Mouse (Mus musculus): Measurements from ENCODE around the gene Ralgps1. TPM values are rescaled to one million over a fixed set of nuclear protein-coding genes. Genes with fewer than 3 reads are reported as not detected.

Gene Ralgps1
- polyA plus RNA-seq, 1 experiment from 2014 or later: 53.1 TPM

GRCm38 (mm10) chr2:33393951-33394635, 22.8 kb upstream of the Ralgps1 start:
- no peaks in the 10 kb centered on the region for H3K27me3 ChIP-seq (replicated peaks)
- no peaks in the 10 kb centered on the region for H3K4me1 ChIP-seq
- peak; percentile 17; the same call in 1 of the 2 replicates for ATAC-seq (replicated peaks)
- H3K4me3 ChIP-seq: no peak overlapping the region
- H3K9me3 ChIP-seq: no peaks in the 10 kb centered on the region
- WGBS: 52% methylated on average over 11 of the region's 11 CpGs
- no peaks in the 10 kb centered on the region for H3K36me3 ChIP-seq (replicated peaks)
- H3K4me2 ChIP-seq: no peak overlapping the region
- H3K9ac ChIP-seq: no peak overlapping the region
- peak overlapping the region; percentile 19; the same call in 1 of the 2 replicates for H3K27ac ChIP-seq

DNA sequence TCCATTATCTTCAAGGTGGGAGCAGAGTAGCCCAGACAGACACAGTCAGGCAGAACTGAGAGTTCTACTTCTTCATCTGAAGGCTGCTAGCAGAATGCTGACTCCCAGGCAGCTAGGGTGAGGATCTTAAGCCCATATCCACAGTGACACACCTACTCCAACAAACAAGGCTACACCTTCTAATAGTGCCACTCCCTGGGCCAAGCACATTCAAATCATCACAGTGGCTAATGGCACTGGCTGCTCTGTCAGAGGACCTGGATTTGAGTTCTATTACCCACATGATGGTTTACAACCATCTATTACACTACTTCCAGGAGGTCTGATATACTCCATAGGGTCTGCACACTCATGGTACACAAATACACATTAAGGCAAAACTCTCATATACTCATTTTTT, 21.7 kb upstream of the Ralgps1 start:
- Histone ChIP-seq H3K27ac (no peak overlapping the region), H3K4me3 (no peak overlapping the region), H3K9ac (no peak overlapping the region), H3K9me3 (no peaks in the 10 kb centered on the region), H3K4me1 (no peaks in the 10 kb centered on the region), H3K36me3 (replicated peaks) (no peaks in the 10 kb centered on the region), H3K4me2 (no peak overlapping the region), H3K27me3 (replicated peaks) (no peaks in the 10 kb centered on the region)
- ATAC-seq (replicated peaks): no peak

- H3K27me3 ChIP-seq (replicated peaks): no peaks in the 10 kb centered on the region
- peak overlapping the region; percentile 73 for H3K4me2 ChIP-seq
- no peaks in the 10 kb centered on the region for H3K9me3 ChIP-seq
- H3K4me1 ChIP-seq: peaks cover 20% of the 10 kb centered on the region
- no peaks in the 10 kb centered on the region for H3K36me3 ChIP-seq (replicated peaks)
- H3K4me3 ChIP-seq: peak overlapping the region; percentile 52
- peak overlapping the region; percentile 62; the same call in 1 of the 2 replicates for H3K9ac ChIP-seq
- peak overlapping the region; percentile 97 for H3K27ac ChIP-seq
- ATAC-seq (replicated peaks): no peak
- WGBS: 30% methylated on average over 18 of the region's 18 CpGs
Observed at GRCm38 (mm10) chr2:33371648-33372408, 542 bp upstream of the Ralgps1 start.

DNA sequence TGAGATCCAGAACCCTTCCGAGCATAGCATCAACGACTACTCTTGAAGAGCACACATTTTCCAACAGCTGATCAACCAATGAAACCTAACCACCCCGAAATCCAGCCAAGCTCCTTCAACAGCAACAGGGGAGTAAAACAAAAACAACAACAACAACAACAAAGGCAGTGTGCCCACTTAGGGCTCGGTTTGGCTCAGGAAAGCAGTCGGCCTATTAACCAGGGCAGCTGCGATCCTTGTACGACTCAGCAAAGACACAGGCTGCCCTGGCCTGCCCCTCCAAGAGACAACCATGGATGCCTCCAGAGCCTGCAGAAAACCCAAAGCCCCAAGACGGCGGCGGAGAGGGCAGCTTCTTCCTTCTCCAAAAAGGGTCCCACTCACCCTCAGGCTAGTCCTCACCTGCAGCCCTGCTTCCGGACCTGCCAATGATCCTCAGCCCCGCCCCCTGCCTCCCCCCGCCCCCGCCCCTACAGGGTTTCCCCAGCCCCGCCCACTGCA, 960 bp downstream of the Ralgps1 start:
- Histone ChIP-seq H3K9me3 (no peaks in the 10 kb centered on the region), H3K27me3 (replicated peaks) (no peaks in the 10 kb centered on the region), H3K9ac (peak overlapping the region; percentile 62), H3K4me3 (peak overlapping the region; percentile 52), H3K4me2 (peak overlapping the region; percentile 73), H3K4me1 (peaks cover 34% of the 10 kb centered on the region), H3K36me3 (replicated peaks) (no peaks in the 10 kb centered on the region), H3K27ac (peak overlapping the region; percentile 97)
- ATAC-seq (replicated peaks): peak; percentile 18
- 11% methylated on average over 13 of the region's 15 CpGs for WGBS

GRCm38 (mm10) chr2:33369453-33369852, 1.8 kb downstream of the Ralgps1 start:
- H3K27me3 ChIP-seq (replicated peaks): no peaks in the 10 kb centered on the region
- no peak overlapping the region for H3K27ac ChIP-seq
- ATAC-seq (replicated peaks): no peak
- H3K4me1 ChIP-seq: peaks cover 36% of the 10 kb centered on the region
- 0 out of 2 replicates have a peak overlapping the region, but pooled peaks have one; percentile 73 for H3K4me2 ChIP-seq
- no peaks in the 10 kb centered on the region for H3K9me3 ChIP-seq
- 80% methylated on average over 3 of the region's 3 CpGs for WGBS
- no peaks in the 10 kb centered on the region for H3K36me3 ChIP-seq (replicated peaks)
- no peak overlapping the region for H3K4me3 ChIP-seq
- H3K9ac ChIP-seq: no peak overlapping the region

- Histone ChIP-seq H3K36me3 (replicated peaks) (0 out of 2 replicates have a peak, but pooled peaks cover 3% of the 10 kb centered on the region), H3K27ac (no peak overlapping the region), H3K4me2 (no peak overlapping the region), H3K4me1 (peaks cover 36% of the 10 kb centered on the region), H3K9me3 (no peaks in the 10 kb centered on the region), H3K4me3 (no peak overlapping the region), H3K27me3 (replicated peaks) (no peaks in the 10 kb centered on the region), H3K9ac (no peak overlapping the region)
- 89% methylated on average over 1 of the region's 1 CpGs for WGBS
- no peak for ATAC-seq (replicated peaks)
Observed at GRCm38 (mm10) chr2:33368486-33368885, 2.8 kb downstream of the Ralgps1 start.

- peak; percentile 60 for ATAC-seq (replicated peaks)
- peaks cover 40% of the 10 kb centered on the region for H3K4me1 ChIP-seq
Observed at GRCm38 (mm10) chr2:33365703-33366471, 5.4 kb downstream of the Ralgps1 start.

GRCm38 (mm10) chr2:33364656-33365055, 6.6 kb downstream of the Ralgps1 start:
- H3K36me3 ChIP-seq (replicated peaks): 0 out of 2 replicates have a peak, but pooled peaks cover 4% of the 10 kb centered on the region
- WGBS: 91% methylated on average over 4 of the region's 4 CpGs
- no peak overlapping the region for H3K9ac ChIP-seq
- no peak overlapping the region for H3K27ac ChIP-seq
- H3K4me2 ChIP-seq: no peak overlapping the region
- H3K4me3 ChIP-seq: no peak overlapping the region
- no peaks in the 10 kb centered on the region for H3K27me3 ChIP-seq (replicated peaks)
- no peaks in the 10 kb centered on the region for H3K9me3 ChIP-seq
- ATAC-seq (replicated peaks): no peak
- peaks cover 32% of the 10 kb centered on the region for H3K4me1 ChIP-seq

More at GRCm38 (mm10) chr2:33365703-33366471, 5.4 kb downstream of the Ralgps1 start:
- WGBS: 52% methylated on average over 9 of the region's 9 CpGs
- Histone ChIP-seq H3K9me3 (no peaks in the 10 kb centered on the region), H3K27ac (peak overlapping the region; percentile 47; the same call in 1 of the 2 replicates), H3K9ac (no peak overlapping the region), H3K4me2 (no peak overlapping the region), H3K27me3 (replicated peaks) (no peaks in the 10 kb centered on the region), H3K36me3 (replicated peaks) (0 out of 2 replicates have a peak, but pooled peaks cover 4% of the 10 kb centered on the region), H3K4me3 (no peak overlapping the region)

- H3K9me3 ChIP-seq: no peaks in the 10 kb centered on the region
- H3K27ac ChIP-seq: no peak overlapping the region
- no peak overlapping the region for H3K9ac ChIP-seq
- 0 out of 2 replicates have a peak, but pooled peaks cover 4% of the 10 kb centered on the region for H3K36me3 ChIP-seq (replicated peaks)
- no peak overlapping the region for H3K4me3 ChIP-seq
- no peaks in the 10 kb centered on the region for H3K27me3 ChIP-seq (replicated peaks)
- ATAC-seq (replicated peaks): no peak
- H3K4me2 ChIP-seq: no peak overlapping the region
- peaks cover 25% of the 10 kb centered on the region for H3K4me1 ChIP-seq
- WGBS: 91% methylated on average over 4 of the region's 4 CpGs
Observed at GRCm38 (mm10) chr2:33363890-33364289, 7.4 kb downstream of the Ralgps1 start.

DNA sequence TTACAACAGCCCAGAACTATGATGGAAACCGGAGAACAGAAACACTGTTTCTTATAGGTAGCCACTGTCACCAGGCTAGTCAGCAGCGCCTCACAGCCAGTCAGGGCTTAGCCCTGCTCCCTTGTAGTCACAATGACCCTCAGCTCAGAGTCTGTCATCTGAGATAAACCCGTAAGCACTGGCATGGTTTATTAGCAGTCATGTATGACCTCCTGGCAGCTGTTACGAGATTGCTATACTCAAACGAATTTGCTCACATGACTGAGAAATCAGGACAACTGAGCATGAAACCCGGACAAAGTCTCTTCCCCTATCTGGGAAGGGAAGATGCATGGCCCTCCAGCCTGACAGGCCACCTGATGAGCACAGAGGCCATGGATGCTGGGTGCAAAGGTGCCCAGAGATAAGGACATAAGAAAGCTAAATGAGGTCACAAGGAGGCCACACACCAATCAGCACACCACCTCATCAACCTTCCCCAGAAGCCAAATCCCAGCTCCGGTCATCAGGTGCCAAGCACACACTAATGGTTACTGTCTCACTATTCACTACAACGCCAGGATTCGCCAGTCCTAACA, 10.1 kb downstream of the Ralgps1 start:
- H3K9me3 ChIP-seq: no peaks in the 10 kb centered on the region
- no peak overlapping the region for H3K4me3 ChIP-seq
- 0 out of 2 replicates have a peak, but pooled peaks cover 4% of the 10 kb centered on the region for H3K36me3 ChIP-seq (replicated peaks)
- peaks cover 21% of the 10 kb centered on the region for H3K4me1 ChIP-seq
- ATAC-seq (replicated peaks): no peak
- WGBS: 68% methylated on average over 9 of the region's 9 CpGs
- no peaks in the 10 kb centered on the region for H3K27me3 ChIP-seq (replicated peaks)
- H3K4me2 ChIP-seq: no peak overlapping the region
- no peak overlapping the region for H3K9ac ChIP-seq
- H3K27ac ChIP-seq: no peak overlapping the region

- Histone ChIP-seq H3K4me1 (peaks cover 14% of the 10 kb centered on the region), H3K27ac (no peak overlapping the region), H3K36me3 (replicated peaks) (0 out of 2 replicates have a peak, but pooled peaks cover 4% of the 10 kb centered on the region), H3K27me3 (replicated peaks) (no peaks in the 10 kb centered on the region), H3K4me2 (no peak overlapping the region), H3K9me3 (no peaks in the 10 kb centered on the region), H3K9ac (no peak overlapping the region), H3K4me3 (no peak overlapping the region)
- 83% methylated on average over 3 of the region's 3 CpGs for WGBS
- no peak for ATAC-seq (replicated peaks)
Observed at GRCm38 (mm10) chr2:33360564-33360963, 10.7 kb downstream of the Ralgps1 start.
